Mouse (Mus musculus): ENCODE measurements at regions not wholly inside any gene's neighbourhood (a gene's known extent, or its start where the extent isn't known, plus 50 kb on each side); places are given as distances from the start of the nearest gene placed in this dataset.

DNA sequence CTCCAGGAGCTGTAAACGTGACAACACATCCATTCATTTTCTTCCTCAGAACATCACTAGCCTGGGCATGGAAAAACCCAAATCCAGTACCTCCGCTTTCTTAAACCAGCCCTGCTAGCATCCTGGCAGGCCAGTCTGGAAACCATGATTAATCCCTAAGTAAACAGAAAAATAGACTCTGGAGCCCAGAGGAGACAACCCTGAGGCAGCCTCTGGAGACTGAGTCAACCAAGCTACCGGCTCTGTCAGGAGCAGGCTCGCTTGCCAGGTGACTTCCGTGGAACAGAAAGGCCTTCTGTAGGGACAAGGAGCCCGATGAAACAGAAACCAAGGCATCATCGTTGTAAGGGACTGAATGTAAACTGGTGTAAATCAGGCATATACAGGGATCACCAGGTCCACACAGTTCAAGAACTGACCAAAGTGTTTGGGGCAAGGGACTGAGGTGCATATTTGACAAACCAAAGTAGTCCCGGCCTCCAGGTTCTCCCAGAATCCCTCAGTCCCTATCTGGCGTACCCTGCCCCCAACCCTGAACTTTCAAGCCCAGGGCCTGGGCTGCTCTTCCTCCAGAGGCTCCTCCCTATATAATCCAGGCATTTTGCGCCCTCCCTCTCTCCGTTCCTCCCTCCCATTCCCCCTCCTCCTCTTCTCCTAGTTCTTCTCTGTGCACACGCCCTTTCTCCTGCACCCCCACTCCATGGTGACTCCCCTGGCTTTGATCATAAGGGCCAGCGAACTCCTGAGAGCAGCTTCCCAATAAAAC is 54.6 kb upstream of the Ivns1abp start:
- TF ChIP-seq ZKSCAN1 (IDR thresholded peaks at IDR 0.05; ENCODE audit: low read depth, low read length) (no peak), TCF12 (IDR thresholded peaks at IDR 0.05; ENCODE audit: low read depth, low read length) (no peak), BHLHE40 (IDR thresholded peaks at IDR 0.05; ENCODE audit: borderline replicate concordance, low read depth, low read length) (no peak), CTCF (IDR thresholded peaks at IDR 0.05 in 2 of 3, conservative IDR thresholded peaks at IDR 0.05 in 1 of 3; ENCODE audit: control insufficient read depth in 1 of 3, insufficient read depth in 1 of 3, low read depth in 2 of 3, low read length in 3 of 3, poor library complexity in 1 of 3, severe bottlenecking in 1 of 3) (no peak), GATA1 (IDR thresholded peaks at IDR 0.05; ENCODE audit: low read depth, low read length) (no peak), POLR2A (IDR thresholded peaks at IDR 0.05; ENCODE audit: control insufficient read depth in 1 of 2, insufficient read depth in 1 of 2, low read depth in 1 of 2, low read length in 2 of 2, poor library complexity in 1 of 2) (no peak), MAX (IDR thresholded peaks at IDR 0.05; ENCODE audit: low read length) (no peak), USF1 (IDR thresholded peaks at IDR 0.05; ENCODE audit: low read depth, low read length) (no peak), ZC3H11A (IDR thresholded peaks at IDR 0.05; ENCODE audit: low read depth, low read length) (no peak), NRF1 (IDR thresholded peaks at IDR 0.05; ENCODE audit: insufficient read depth, low read depth, low read length, poor library complexity, severe bottlenecking) (no peak), JUND (IDR thresholded peaks at IDR 0.05; ENCODE audit: low read depth, low read length) (no peak)
